Mouse (Mus musculus): ENCODE measurements around the gene Aar2.
A peak's percentile ranks its signal among the peaks of the same experiment; 100 is the strongest.

Gene Aar2

DNA sequence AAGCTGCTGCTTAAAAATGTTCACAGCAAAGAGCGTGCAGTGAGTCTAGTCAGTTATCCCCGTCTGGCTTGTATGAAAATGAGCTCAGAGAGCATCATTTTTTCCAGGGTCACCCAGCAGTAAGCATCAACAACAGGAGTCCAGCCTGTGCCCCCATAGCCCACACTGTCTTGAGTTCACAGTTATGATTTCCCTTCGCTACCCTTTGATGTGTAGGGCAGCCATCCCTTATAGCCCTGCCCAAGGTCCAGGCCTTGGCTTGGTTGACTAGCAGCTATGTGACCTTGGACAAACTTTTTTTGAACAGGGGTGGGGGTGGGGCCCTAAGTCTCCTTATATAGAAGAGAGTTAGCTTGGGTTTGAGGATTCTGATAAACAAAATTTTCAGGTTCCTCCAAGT is 21.9 kb downstream of the Aar2 start:
- no peak for DNase-seq

DNA sequence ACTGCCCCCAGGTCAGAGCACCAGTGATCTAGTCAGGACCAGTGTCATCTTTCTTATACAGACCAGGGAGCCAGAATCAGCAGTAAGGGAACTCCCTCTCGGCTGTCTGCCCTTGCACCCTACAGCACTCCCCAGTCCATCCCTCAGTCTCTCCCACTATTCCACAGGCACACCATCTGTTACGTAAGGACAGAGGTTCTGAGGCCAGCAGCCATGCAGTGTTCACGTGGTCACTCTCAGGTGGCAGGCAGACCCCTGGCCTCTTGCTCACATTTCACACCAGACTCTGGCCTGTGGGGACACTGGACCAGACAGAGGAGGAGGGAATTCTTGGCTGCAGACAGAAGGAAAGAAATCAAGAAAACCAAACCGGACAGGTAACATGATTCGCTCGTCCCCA is 24.1 kb downstream of the Aar2 start:
- DNase-seq: peak; percentile 15 to 83

DNA sequence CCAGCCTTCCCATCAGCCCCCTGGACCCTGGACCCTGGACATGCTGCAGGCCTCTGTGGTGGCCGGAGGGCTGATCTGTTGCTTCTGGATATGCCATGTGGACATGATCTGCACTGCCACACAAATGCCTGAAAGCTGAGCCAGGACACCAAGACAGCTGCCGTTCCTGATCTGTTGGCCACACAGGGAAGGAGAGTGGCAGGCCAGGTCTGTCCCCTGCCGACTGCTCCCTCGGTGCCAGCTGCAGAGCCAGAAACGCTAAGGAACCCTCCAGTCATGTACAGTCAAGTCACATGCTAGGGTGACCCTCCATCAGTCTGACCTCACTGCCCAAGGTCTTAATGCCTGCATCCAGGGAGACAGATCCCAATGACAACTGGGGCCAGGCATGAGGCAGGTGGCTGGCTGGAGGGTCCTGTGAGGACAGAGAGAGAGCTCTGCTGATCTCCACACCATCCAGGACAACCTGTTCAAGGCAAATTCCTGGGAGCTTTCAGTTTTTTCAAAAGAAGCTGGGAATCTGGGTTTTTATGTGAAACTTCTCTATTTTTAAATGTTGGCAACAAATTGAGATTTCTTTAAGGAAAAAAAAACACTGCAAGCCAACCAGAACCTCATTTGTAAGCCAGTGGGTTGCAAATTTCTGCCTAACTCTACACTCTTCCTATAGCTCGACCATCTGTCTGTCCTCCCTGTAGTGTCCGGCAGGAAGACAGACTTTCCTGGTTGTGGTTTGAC is 29.6 kb downstream of the Aar2 start:
- DNase-seq: no peak

DNA sequence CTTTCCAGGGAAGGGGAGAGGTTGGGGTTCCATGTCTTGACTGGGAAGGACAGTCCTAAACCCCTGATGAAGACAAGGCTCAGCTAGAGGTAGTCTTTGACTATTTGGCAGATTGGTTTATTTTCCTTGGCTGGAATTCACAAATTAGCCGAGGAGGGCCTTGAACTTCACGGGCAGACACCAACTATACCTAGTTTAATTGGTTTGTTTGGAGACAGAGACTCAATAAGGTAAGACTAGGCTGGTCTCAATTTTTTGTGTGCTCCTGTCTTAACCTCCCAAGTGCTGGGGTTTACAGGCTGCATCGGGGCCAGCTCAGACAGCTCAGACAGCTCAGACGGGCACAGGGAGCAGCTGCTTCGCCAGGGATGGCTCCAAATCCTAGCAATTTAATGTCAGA is 33.1 kb downstream of the Aar2 start:
- DNase-seq: no peak

DNA sequence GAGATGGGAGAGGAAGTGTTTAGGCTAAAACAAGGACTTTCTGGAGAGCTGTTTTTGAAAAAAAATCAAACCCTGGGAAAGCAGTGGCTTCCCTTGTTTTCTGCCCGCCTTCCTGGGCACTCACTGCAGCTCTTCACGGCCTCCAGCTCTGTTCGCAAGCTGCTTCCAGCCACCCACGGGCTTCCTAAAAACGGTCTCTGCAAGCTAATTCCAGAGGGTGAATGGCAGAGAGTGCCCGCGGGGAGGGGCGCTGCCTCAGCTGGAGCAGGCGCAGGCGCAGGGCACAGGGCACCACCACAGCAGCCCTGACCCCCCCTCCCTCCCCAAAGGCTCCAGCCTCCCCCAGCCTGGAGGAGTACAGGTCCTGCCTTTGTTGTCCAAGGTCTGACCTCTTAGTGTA is 33.9 kb downstream of the Aar2 start:
- DNase-seq: no peak

DNA sequence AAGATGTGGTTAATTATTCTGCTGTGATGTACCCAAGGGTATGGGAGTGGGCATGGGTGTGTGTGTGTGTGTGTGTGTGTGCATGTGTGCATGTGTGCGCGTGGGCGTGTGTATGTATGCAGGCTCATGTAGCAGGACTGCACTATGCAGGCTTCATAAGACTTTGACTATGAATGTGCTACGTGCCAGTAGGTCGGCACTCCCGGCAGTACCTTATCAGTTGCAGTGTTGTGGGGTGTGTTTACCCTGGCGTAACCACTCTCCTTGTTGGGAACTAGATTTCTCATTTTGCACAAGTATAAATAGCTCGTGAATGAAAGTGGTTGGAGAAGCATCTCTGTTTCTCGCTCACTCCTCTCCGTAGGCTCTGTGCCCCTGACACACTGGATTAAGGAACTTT is 35.5 kb downstream of the Aar2 start:
- DNase-seq: no peak

DNA sequence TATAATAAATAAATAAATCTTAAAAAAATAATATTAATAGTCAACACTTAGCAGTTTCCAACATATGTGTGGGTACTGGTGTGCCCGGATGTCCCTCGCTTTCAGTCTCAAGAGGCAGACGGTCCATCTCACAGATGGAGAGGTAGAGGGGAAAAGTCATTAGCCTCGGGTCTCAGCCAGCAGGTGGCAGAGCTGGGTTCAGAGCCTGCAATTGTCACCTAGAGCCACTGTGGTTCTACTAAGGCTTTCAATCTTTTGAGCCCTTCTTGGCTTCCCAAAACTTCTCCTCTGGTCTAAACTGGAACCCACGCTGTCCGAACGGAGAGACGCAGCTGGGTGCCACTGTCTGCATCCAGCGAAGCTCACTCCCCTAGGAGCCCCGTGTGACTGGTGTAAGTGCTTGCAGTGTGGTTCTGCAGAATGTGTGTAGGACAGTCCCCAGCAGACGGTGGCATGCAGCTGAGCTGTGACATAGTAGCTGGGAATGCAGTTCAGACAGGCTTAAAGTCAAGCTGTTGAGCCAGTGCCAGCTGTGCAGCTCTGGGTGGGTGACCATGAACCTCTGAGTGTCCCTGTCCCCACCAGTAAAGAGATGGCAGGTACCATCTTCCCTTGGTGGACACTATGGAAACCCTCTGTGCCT is 36.9 kb downstream of the Aar2 start:
- peak in 1 of 2 experiments; percentile 30 for DNase-seq

DNA sequence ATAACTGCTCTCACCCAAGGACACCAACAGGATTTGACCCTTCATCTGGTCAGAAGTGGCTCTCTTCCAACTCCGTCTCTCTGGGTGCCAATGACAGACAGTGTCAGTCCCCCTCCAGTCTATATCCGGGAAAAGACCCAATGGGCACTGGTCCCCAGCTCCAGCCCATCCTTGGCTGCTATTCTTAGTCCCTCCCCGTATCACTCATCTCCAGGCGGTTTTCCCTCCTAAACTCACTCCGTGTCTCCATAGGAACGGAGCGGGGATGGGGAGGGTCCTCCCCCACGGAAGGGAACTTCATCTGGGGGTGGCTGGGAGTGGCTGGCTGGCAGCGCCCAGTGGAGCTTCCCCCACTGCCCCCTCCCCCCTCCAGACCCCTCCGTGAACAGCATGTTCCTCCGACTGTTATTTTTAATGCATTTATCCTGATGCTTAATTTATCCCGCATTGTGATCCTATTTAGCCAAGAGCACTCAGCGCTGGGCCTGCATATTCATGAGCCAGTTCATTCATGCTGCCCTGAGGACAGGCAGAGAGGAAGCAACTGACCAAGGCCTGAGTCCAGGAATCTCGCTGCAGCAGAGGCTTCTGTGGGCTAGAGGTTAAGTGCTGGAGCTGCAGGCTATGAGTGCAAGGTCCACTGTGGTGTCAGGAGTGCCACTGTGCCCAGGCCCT is 37.5 kb downstream of the Aar2 start:
- DNase-seq: peak; percentile 53 to 84

DNA sequence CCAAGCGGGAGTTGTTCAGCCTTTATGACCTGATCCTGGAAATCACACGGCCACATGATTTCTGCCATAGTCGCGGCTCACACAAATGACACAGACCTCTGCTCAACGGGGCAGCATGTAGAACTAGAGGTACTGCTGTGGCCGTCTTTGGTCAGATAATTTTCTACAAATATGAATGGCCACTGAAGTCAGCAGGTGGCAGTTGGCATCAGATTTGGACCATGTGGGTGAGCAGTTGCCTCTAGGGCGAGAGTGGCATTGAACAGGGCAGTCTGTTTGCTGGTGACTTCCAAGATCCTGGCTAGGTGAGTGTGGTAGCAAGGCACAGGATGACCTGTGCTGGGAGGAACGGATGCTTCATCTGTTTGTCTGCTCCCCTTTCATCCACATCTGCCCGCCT is 42.1 kb downstream of the Aar2 start:
- DNase-seq: no peak

DNA sequence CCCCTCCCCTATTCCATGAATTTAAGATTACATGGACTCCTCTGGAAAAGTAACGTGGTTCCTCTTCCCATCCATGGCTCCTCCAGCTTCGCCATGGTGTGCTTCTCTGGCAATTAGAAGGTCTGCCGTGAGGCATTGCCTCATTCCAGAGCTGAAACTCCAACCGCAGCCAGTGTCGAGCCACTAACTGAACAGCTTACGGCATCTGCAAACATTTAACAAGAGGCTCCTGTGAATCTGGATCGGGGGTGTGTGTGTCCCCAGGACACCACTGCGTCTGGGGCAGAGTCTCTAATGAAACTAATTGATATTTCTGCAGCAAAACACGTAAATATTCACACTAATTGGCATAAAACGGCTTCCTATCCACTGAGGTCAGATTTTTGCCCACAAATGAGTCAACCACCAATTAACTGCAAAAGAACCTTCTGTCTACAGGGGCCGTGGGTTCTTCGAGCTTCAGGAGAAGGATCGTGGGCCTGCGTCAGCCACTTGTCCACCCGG is 47.7 kb downstream of the Aar2 start:
- DNase-seq: no peak

DNA sequence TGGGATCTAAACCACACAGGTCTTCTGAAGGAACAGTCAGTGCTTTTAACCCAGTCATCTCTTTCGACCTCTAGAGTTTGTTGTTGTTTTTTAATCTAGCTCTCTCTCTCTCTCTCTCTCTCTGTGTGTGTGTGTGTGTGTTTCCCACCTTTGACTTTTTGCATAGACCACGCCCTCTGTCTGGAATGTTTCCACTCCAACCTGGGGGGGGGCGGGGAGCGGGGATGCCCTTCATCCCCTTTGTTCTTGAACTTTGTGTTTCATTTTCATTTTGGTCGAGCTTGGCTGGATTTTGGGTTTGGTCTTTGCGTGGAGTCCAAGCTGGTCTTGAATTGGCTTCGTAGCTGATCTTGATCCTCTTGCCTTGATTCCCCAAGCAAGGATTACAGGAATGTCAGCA is 55.2 kb downstream of the Aar2 start:
- no peak for DNase-seq

DNA sequence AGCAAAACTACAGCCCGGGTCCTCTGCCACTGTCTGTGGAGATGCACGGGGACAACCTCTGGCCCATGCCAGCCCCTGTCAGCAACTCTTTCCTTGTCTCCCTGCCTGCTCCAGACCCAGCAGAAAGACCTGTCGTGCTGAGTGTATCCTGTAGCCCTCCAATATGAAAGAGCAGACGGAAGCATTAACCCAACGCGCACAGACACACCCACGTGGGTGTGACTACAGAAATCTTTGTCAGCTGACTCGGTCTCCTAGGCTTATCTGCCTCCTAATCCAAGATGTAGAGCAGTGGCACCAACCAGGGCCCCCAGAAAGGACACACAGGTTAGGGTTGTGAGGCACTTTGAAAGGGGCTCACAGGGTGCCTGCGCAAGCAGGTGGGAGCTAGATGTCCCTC is 56.3 kb downstream of the Aar2 start:
- DNase-seq: no peak

DNA sequence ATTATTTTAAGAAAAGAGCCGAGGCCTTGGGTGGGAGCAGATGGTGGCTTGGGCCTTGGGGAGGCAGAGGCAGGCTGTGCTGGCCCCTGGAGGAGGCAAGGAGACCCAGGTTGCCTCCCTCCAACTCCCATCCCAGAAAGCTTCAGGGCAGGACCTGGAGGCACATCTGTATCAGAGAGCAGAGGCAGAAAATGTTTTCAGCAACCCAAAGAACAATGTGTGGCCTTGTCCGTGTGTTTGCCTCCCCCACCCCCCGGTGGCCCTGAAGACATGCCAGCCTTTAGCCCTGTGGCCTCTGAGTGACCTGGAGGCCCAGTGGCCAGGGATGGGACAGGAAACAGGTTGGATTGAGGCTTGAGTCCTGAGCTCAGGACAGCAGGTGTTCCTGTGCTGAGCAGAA is 57.8 kb downstream of the Aar2 start:
- DNase-seq: no peak

DNA sequence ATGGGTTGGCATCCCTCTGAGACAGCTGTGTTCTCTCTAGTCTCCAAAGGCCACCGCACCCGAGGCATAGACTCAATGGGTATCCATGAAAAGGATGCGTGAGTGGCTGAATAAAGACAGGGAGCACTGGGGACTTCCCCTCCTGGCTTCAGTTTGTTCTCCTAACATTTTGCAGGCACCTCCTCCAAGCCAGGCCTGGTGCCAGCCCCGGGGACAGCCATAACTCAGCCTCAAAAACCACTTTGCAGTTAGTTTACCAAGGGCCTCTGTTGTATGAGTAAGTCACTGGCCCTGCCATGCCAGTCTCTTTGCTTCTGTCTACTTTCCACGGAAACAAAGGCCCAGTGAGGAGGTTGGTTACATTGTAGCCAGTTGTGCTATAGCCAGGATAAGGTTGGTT is 58.6 kb downstream of the Aar2 start:
- DNase-seq: no peak

DNA sequence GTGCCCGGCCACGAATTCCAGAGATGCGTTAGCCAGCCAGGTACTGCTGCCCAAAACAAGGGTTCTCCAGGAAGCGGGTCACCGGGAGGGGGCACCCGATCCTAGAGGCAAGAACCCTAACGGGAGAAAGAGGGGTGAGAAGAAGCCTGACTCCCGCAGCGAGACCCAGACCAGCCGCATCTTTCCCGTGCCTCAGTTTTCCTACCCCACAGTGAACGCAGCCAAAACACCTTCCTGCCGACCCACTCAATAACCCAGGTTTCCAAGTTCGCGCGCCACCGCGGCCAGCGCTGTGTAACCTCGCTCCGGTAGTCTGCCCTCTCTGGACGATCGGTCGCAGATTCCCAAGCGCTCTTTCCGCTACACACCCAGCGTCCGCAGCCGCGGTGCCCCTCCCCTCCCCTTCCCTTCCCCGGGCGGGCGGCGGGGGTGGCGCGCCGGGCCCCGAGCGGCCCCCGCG is 65.7 kb downstream of the Aar2 start:
- DNase-seq: peak; percentile 58 to 59

DNA sequence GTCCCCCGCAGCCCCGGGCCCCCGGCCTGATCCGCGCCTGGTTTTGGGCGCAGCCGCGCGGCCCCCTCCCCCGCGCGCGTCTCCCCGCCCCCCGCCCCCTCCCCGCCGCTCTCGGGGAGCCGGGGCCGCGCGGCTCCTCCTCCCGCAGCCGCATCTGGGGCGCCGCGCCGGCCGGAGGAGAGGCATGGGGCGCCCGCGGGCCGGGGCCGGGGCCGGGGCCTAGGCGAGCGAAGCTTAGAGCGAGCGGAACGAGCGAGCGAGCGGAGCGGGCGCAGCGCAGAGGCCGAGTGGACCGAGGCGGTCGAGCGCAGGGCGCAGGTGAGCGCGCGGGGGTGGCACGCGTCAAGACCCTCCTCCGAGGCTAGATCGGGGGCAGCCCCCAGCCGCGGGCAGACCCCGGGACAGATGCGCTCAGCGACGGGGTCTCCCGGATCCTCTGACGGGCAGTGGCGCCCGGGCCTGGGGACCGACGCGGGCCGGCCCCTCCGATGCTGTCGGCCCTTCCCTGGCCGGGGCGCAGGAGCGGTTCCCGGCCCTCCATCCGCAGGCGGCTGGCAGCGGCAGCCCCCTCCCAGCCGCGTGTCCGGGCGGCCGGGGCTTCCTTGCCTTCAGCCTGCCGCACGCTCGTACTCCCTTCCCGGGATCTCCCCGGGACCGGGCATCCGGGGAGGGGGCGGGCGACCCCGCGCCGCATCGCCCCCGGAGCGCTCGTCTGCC is 66.3 kb downstream of the Aar2 start, which contains the start of gene Dlgap4:
Dlgap4 (plus strand) TSS at position 165 of the 717 bp plus-strand sequence.
- no peak for DNase-seq

DNA sequence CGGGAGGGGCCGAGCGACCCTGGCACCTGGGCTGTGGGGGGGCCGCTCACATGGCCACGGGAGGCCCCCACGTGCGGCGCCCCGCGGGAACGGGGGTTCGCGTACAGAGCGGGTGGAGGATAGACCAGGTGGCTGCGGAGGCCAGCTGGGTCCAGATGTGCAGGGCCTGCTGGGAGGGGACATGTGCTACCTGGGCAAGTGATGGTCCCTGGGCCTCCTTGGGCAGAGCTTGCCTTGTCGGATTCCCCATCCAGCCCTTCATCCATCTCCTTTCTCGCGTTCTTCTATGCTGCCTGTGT is 66.8 kb downstream of the Aar2 start:
- no peak for DNase-seq

DNA sequence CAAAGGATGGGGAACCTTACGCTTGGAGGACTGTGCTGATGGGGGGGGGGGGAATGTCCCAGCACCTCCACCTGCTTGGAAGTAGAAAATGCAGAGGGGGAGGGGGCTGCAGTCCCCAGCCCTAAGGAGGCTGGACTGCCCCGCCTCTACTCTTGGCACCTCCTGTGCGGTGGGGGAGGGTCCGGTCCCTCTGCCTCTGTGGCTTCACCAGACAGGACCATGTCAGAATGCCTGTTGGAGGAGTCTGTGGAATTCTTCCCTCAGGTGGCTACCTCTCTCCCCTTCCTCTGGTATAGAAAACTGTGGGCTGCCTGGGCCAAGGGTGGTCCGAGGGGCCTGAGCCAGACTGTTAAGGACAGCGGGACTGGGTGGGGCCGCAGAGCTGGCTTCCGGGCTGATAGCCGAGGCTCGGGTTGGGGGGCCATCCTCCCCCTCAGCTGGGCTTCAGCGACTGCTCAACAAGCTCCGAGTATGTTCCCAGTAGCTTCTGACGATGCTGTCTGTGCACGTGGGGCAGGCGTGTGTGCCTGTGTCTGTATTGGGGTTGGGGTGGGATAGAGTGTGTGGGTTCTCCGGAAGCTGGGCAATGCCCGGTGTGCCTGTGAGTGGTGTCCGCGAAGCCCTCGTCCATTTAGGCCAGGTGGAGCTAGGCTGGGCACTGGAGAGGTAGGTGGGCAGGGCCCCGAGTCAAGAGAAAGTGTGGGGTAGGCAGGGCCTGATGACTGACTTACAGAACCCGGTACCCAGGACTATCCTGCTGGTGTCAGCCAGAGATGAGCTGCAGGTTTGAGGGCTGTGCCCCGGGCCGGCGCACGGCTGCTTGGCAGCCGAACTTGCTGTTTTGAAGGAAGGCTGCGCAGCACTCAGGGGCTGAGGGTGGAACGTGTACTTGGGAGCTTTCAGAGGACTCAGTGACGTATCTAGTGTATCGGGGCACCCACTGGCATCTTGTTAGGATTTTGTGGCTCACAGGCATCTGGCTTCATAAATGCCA is 67.6 kb downstream of the Aar2 start:
- DNase-seq: no peak

DNA sequence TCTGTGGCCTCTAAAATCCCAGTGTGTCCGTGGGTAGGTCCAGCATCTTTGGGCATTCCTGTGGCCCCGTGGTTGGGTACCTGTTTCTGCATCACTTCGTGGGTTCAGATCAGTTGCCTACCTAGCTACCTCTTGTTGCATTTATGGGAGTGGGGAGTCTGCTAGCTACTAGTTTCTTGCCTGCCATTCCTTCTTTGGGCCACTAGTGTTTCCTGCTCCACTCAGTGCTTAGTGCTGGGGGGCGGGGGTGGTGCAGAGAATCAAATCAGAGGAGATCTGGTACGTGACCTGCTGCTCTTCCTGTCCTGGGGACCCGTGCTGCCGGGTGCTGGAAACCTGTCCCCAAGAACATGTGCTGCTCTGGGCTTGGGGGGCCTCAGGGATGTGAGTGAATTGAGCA is 69.1 kb downstream of the Aar2 start:
- no peak for DNase-seq

DNA sequence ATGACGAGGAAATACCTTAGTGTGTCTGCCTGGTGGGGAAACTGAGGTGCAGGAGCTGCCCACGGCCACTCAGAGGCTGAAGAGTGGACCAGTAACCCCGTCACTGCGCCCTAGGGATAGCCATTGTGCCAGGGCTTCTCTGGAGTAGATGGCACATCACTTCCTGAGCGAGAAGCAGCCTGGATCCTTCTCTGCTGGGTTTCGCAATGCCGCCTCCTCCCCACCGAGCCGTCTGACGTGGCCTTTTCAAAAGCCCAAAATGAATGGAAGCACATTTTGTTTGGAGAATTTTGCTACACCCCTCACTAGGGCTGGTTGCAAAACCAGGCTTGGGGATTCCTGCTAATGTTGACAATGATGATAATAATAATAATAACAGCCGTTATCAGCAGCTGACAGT is 70.2 kb downstream of the Aar2 start:
- no peak for DNase-seq

All from kidney, postnatal 25 days (tissue).